ENCODE assay signal across 10 mouse cellular contexts in genomic region chr17:34881683-34882310, GRCm38 (mm10). TPM values are rescaled to one million over a fixed set of nuclear protein-coding genes. Genes with fewer than 3 reads are reported as not detected.
A peak's percentile ranks its signal among the peaks of the same experiment; 100 is the strongest.
DNase-seq lines count a peak whose midpoint lies in the region; ATAC-seq and TF ChIP-seq lines count a peak whose summit lies in the region.
"Had no signal": no experiment of that assay in that cellular context is flagged by ENCODE, and none has a peak within 500 bp of the region (broad histone marks: within the 10 kb centered on the region; RNA-seq: fewer than 3 reads in every experiment).

Gm20547 (minus strand) TSS chr17:34882042.

- no peak for TF ChIP-seq EP300 in heart, postnatal 0 days (IDR thresholded peaks at IDR 0.05; ENCODE audit: low read depth)

- TF ChIP-seq POLR2A in cerebellum, adult 2 months (IDR thresholded peaks at IDR 0.05; ENCODE audit: borderline replicate concordance, insufficient read depth, low read length): no peak

- no peak within 1 kb of the TSS for H3K27ac ChIP-seq in heart, postnatal 0 days (ENCODE audit: low read depth)
- H3K27ac ChIP-seq in embryonic facial prominence, embryonic 10.5 days (replicated peaks): 0 out of 2 replicates have a peak within 1 kb of the TSS, but pooled peaks have one; percentile 7
- H3K27ac ChIP-seq in kidney, embryonic 14.5 days (ENCODE audit: low read depth, low read length): no peak within 1 kb of the TSS
- H3K27ac ChIP-seq in liver, embryonic 16.5 days (ENCODE audit: low read length): peak within 1 kb of the TSS; percentile 75
- no peak within 1 kb of the TSS for H3K27ac ChIP-seq in cerebellum, adult 2 months (ENCODE audit: insufficient read depth, low read length)

- no peaks in the 10 kb centered on the region for H3K4me1 ChIP-seq in heart, postnatal 0 days (ENCODE audit: control insufficient read depth, insufficient read depth)
- peaks cover 27% of the 10 kb centered on the region for H3K4me1 ChIP-seq in embryonic facial prominence, embryonic 10.5 days
- H3K4me1 ChIP-seq in kidney, embryonic 14.5 days (ENCODE audit: control insufficient read depth, insufficient read depth, low read length): no peaks in the 10 kb centered on the region
- peaks cover 2% of the 10 kb centered on the region for H3K4me1 ChIP-seq in liver, embryonic 16.5 days (ENCODE audit: control insufficient read depth, low read depth, low read length)
- no peaks in the 10 kb centered on the region for H3K4me1 ChIP-seq in cerebellum, adult 2 months (ENCODE audit: control insufficient read depth, insufficient read depth, low read length)

- H3K9me3 ChIP-seq in heart, postnatal 0 days (replicated peaks; ENCODE audit: control insufficient read depth, low read length): no peaks in the 10 kb centered on the region
- no peaks in the 10 kb centered on the region for H3K9me3 ChIP-seq in embryonic facial prominence, embryonic 10.5 days
- no peaks in the 10 kb centered on the region for H3K9me3 ChIP-seq in kidney, embryonic 14.5 days (ENCODE audit: control insufficient read depth, low read length)
- H3K9me3 ChIP-seq in liver, embryonic 16.5 days (replicated peaks; ENCODE audit: control insufficient read depth, low read length): no peaks in the 10 kb centered on the region

- H3K4me2 ChIP-seq in heart, postnatal 0 days (ENCODE audit: low read depth, low read length): peak within 1 kb of the TSS; percentile 38
- H3K4me2 ChIP-seq in kidney, embryonic 14.5 days (replicated peaks; ENCODE audit: low read depth, low read length): peak within 1 kb of the TSS; percentile 17; the same call in 1 of the 2 replicates
- H3K4me2 ChIP-seq in liver, embryonic 16.5 days (ENCODE audit: low read depth, low read length): peak within 1 kb of the TSS; percentile 51

- ATAC-seq in heart, postnatal 0 days (ENCODE audit: insufficient read depth, low read depth): no peak
- no peak for ATAC-seq in kidney, embryonic 14.5 days (ENCODE audit: low FRiP score, low TSS enrichment)
- ATAC-seq in liver, embryonic 16.5 days (ENCODE audit: low read depth): peak; percentile 72
- ATAC-seq in megakaryocyte, adult 5-6 weeks (ENCODE audit: poor library complexity, severe bottlenecking): no peak

- no peak within 1 kb of the TSS for H3K4me3 ChIP-seq in heart, postnatal 0 days (ENCODE audit: low read depth, low read length)
- peak within 1 kb of the TSS; percentile 31 for H3K4me3 ChIP-seq in embryonic facial prominence, embryonic 10.5 days
- H3K4me3 ChIP-seq in kidney, embryonic 14.5 days (ENCODE audit: low read length): no peak within 1 kb of the TSS; the same call in 1 of the 2 replicates
- H3K4me3 ChIP-seq in liver, embryonic 16.5 days (ENCODE audit: low read depth, low read length): peak within 1 kb of the TSS; percentile 46
- H3K4me3 ChIP-seq in cerebellum, adult 2 months (replicated peaks; ENCODE audit: insufficient read depth, low read depth, low read length): no peak within 1 kb of the TSS

- TF ChIP-seq CTCF in heart, postnatal 0 days (IDR thresholded peaks at IDR 0.05; ENCODE audit: low read depth): no peak
- no peak for TF ChIP-seq CTCF in cerebellum, adult 2 months (IDR thresholded peaks at IDR 0.05; ENCODE audit: borderline replicate concordance, insufficient read depth, low read depth, low read length)

- no peaks in the 10 kb centered on the region for H3K36me3 ChIP-seq in heart, postnatal 0 days (replicated peaks; ENCODE audit: control insufficient read depth, insufficient read depth, low read length)
- no peaks in the 10 kb centered on the region for H3K36me3 ChIP-seq in embryonic facial prominence, embryonic 10.5 days (replicated peaks)
- no peaks in the 10 kb centered on the region for H3K36me3 ChIP-seq in kidney, embryonic 14.5 days (ENCODE audit: control insufficient read depth, insufficient read depth, low read length)
- H3K36me3 ChIP-seq in liver, embryonic 16.5 days (ENCODE audit: control insufficient read depth, insufficient read depth): no peaks in the 10 kb centered on the region

- no peak for DNase-seq in heart, postnatal 0 days (ENCODE audit: low spot score)
- DNase-seq in heart, postnatal 14 days: no peak
- no peak for DNase-seq in embryonic facial prominence, embryonic 10.5 days (ENCODE audit: low spot score)
- DNase-seq in cerebellum, adult 2 months: no peak
- no peak for DNase-seq in T-cell, adult 2 months (ENCODE audit: low spot score)
- DNase-seq: heart, adult 18-20 months; right cerebral cortex, postnatal 25 days had no signal

- intact Hi-C loops in heart, postnatal 14 days (cut with DNase I): no loop called here

- no peaks in the 10 kb centered on the region for H3K27me3 ChIP-seq in heart, postnatal 0 days (ENCODE audit: control insufficient read depth, insufficient read depth, low read length)
- H3K27me3 ChIP-seq in embryonic facial prominence, embryonic 10.5 days (replicated peaks; ENCODE audit: low read depth, poor library complexity, severe bottlenecking): peaks cover 38% of the 10 kb centered on the region
- H3K27me3 ChIP-seq in kidney, embryonic 14.5 days (ENCODE audit: control insufficient read depth, insufficient read depth, low read length): peaks cover 3% of the 10 kb centered on the region; the same call in 1 of the 2 replicates
- H3K27me3 ChIP-seq in liver, embryonic 16.5 days (ENCODE audit: control insufficient read depth, insufficient read depth, low read depth, low read length): no peaks in the 10 kb centered on the region
- no peaks in the 10 kb centered on the region for H3K27me3 ChIP-seq in cerebellum, adult 2 months (ENCODE audit: control insufficient read depth, insufficient read depth, low read length)

- no peak within 1 kb of the TSS for H3K9ac ChIP-seq in heart, postnatal 0 days (replicated peaks; ENCODE audit: low read depth, low read length)
- no peak within 1 kb of the TSS for H3K9ac ChIP-seq in kidney, embryonic 14.5 days (ENCODE audit: low read depth, low read length)
- H3K9ac ChIP-seq in liver, embryonic 16.5 days (ENCODE audit: low read depth, low read length): peak within 1 kb of the TSS; percentile 12; the same call in 1 of the 2 replicates

- 12% methylated on average over 15 of the region's 15 CpGs for WGBS in heart, postnatal 0 days
- WGBS in embryonic facial prominence, embryonic 10.5 days: 6% methylated on average over 15 of the region's 15 CpGs
- 13% methylated on average over 15 of the region's 15 CpGs for WGBS in kidney, embryonic 14.5 days
- 23% methylated on average over 15 of the region's 15 CpGs for WGBS in liver, embryonic 16.5 days (ENCODE audit: insufficient replicate concordance)
- whole genome bisulfite sequencing in cerebellum, adult 2 months: 11% methylated on average over 15 of the region's 15 CpGs

RNA-seq across cellular contexts. Expression of gene Gm20547, which starts in this region (rescaled TPM):
- not detected in 2 replicates for total RNA-seq in heart, postnatal 0 days (2014; rRNA removed; ENCODE audit: low replicate concordance)
- polyA plus RNA-seq in heart, postnatal 0 days (2015; fragmentation: Nextera tagmentation; extraction: Ambion mirVana): not detected in 2 replicates
- not detected for total RNA-seq in heart, postnatal 14 days (2021)
- polyA plus RNA-seq in embryonic facial prominence, embryonic 10.5 days (2016; fragmentation: Nextera tagmentation; extraction: Ambion mirVana): not detected in 2 replicates
- polyA plus RNA-seq in kidney, embryonic 14.5 days (2014; fragmentation: Nextera tagmentation; extraction: Ambion mirVana): not detected in 2 replicates
- not detected in 2 replicates for polyA plus RNA-seq in liver, embryonic 16.5 days (2015; fragmentation: Nextera tagmentation; extraction: Ambion mirVana)
- total RNA-seq in megakaryocyte, adult 5-6 weeks (2015): not detected in 2 replicates
- total RNA-seq in megakaryocyte, adult 5-6 weeks (2017): 0.41 TPM in 1 of 2 replicates, not detected in the other
- 0.08 and 0.10 TPM in 2 replicates for polyA plus RNA-seq in cerebellum, adult 2 months (2012; rRNA removed)
- total RNA-seq: heart, adult 18-20 months had no signal

Comparison
In these comparisons a context has a peak if more than half of its experiments do, and no peak if none do; other contexts are left out.
1. Peak in ATAC-seq, H3K4me3 ChIP-seq, H3K27ac ChIP-seq, H3K9ac ChIP-seq and H3K4me2 ChIP-seq in liver, embryonic 16.5 days; RNA of the gene not detected or under 1 TPM.